Mouse (Mus musculus) kidney, embryonic 14.5 days (tissue): ENCODE results near the gene Polrmt. TPM values are rescaled to one million over a fixed set of nuclear protein-coding genes. Genes with fewer than 3 reads are reported as not detected.

Experiments
- ATAC-seq: fragments of 200-750 bp; cut with Nextera tagmentation; 2 replicates; pipeline ENCODE4 v1.8.0; 2017; ENCODE audit warnings: moderate number of reproducible peaks, mild to moderate bottlenecking, moderate TSS enrichment, moderate library complexity; ENCODE audit not compliant: low FRiP score, low TSS enrichment
- H3K27ac ChIP-seq: fragments of 300-500 bp; sonication (generic); 2 replicates; pipeline ENCODE4 v1.5.1; 2014; ENCODE audit warnings: low read depth, mild to moderate bottlenecking, low read length, moderate library complexity, mixed read lengths
- H3K27me3 ChIP-seq: fragments of 300-500 bp; sonication (generic); 2 replicates; pipeline ENCODE4 v1.6.1; 2014; ENCODE audit warnings: mild to moderate bottlenecking, low read length; ENCODE audit not compliant: control insufficient read depth, insufficient read depth
- H3K36me3 ChIP-seq: fragments of 300-500 bp; sonication (generic); 2 replicates; pipeline ENCODE4 v1.6.1; 2014; ENCODE audit warnings: low read length, mixed read lengths; ENCODE audit not compliant: control insufficient read depth, insufficient read depth
- H3K4me1 ChIP-seq: fragments of 300-500 bp; sonication (generic); 2 replicates; pipeline ENCODE4 v1.6.1; 2014; ENCODE audit warnings: low read length, mixed read lengths; ENCODE audit not compliant: control insufficient read depth, insufficient read depth
- H3K4me2 ChIP-seq: fragments of 300-500 bp; sonication (generic); replicated peaks from 2 replicates; pipeline ENCODE4 v1.6.1; 2014; ENCODE audit warnings: low read depth, mild to moderate bottlenecking, low read length
- H3K4me3 ChIP-seq: fragments of 300-500 bp; sonication (generic); 2 replicates; pipeline ENCODE4 v1.5.1; 2014; ENCODE audit warnings: mild to moderate bottlenecking, low read length
- H3K9ac ChIP-seq: fragments of 300-500 bp; sonication (generic); 2 replicates; pipeline ENCODE4 v1.6.1; 2014; ENCODE audit warnings: low read depth, mild to moderate bottlenecking, low read length, moderate library complexity
- H3K9me3 ChIP-seq: fragments of 300-500 bp; sonication (generic); 2 replicates; pipeline ENCODE4 v1.6.1; 2016; ENCODE audit warnings: low read length; ENCODE audit not compliant: control insufficient read depth
- WGBS: fragments of 180-500 bp; shearing (Covaris S2); extraction: QIAGEN DNeasy Blood & Tissue Kit; methylation state at CpG from one replicate; pipeline ENCODE4 v1.1.7; 2014; 5-methylcytosine and 5-hydroxymethylcytosine counted together
- polyA plus RNA-seq: library from polyadenylated mRNA; unstranded; fragments of >200 nt; fragmentation: Nextera tagmentation; extraction: Ambion mirVana; gene quantifications from 2 replicates; pipeline ENCODE4 v1.2.1, GENCODE M21; 2014

The Polrmt gene
- polyA plus RNA-seq, 1 experiment from 2014 or later: 38.9 TPM

DNA sequence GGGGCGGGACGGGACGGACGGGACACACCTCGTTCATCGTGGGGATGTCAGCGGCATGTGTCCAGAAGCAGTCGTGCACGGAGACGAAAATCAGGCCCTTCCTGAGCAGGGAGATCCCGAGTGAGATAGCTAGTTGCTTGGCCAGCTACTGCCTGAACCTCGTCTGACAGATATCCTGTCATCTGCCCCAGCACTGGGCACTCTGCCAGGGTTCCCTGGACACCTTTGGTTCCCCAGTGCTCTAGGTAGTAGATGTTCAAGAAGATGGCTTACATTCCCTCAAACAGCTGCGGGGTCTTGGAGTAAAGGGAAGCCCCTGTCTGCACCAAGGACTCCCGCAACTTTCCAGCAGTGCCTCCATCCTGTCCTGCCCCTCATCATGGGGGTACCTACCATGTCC is 9.7 kb downstream of the Polrmt start:
- H3K4me3 ChIP-seq: no peak overlapping the region
- H3K27me3 ChIP-seq: no peaks in the 10 kb centered on the region
- peaks cover 62% of the 10 kb centered on the region for H3K9me3 ChIP-seq
- WGBS: 72% methylated on average over 14 of the region's 14 CpGs
- H3K27ac ChIP-seq: no peak overlapping the region
- no peak overlapping the region for H3K4me2 ChIP-seq
- no peak overlapping the region for H3K9ac ChIP-seq
- no peaks in the 10 kb centered on the region for H3K4me1 ChIP-seq
- H3K36me3 ChIP-seq: peaks cover 66% of the 10 kb centered on the region
- no peak for ATAC-seq

DNA sequence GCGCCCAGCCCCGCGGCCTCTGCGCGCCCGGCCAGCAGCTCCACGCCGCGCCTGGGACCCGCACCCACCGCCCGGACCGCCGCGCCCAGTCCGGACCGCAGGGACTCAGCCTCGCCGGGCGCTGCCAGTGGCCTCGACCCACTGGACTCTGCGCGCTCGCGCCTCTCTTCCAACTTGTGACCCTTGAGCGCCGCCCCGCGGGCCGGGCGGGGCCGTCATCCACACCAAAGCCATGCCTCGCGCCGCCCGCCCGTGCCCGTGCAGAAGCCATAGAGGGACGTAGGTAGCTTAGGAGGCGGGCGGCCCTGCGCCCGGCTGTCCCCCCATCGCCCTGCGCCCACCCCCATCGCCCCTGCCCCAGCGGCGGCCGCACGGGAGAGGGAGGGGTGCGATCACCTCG is 11.0 kb downstream of the Polrmt start:
- H3K36me3 ChIP-seq: peaks cover 53% of the 10 kb centered on the region
- WGBS: 37% methylated on average over 51 of the region's 52 CpGs
- no peak overlapping the region for H3K27ac ChIP-seq
- H3K9me3 ChIP-seq: peaks cover 52% of the 10 kb centered on the region
- no peak for ATAC-seq
- no peaks in the 10 kb centered on the region for H3K4me1 ChIP-seq
- H3K27me3 ChIP-seq: no peaks in the 10 kb centered on the region
- peak overlapping the region; percentile 12 for H3K4me2 ChIP-seq
- no peak overlapping the region for H3K4me3 ChIP-seq
- no peak overlapping the region for H3K9ac ChIP-seq

DNA sequence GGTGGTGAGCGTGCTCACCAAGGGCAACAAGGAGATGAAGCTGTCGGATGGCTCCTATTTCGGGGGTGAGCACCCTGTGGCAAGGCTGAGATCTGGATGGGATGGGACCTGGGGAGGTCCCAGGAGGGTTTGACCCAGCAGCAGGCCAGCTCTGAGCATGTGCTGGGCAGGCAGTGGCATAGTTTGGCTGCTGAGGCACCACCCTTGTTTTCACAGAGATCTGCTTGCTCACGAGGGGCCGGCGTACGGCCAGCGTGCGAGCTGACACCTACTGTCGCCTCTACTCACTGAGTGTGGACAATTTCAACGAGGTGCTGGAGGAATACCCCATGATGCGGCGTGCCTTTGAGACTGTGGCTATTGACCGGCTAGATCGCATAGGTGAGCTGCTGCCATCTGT is 12.5 kb downstream of the Polrmt start:
- 90% methylated on average over 15 of the region's 15 CpGs for WGBS
- Histone ChIP-seq H3K9me3 (peaks cover 37% of the 10 kb centered on the region), H3K4me1 (no peaks in the 10 kb centered on the region), H3K4me2 (no peak overlapping the region), H3K36me3 (peaks cover 38% of the 10 kb centered on the region), H3K27ac (no peak overlapping the region), H3K9ac (no peak overlapping the region), H3K4me3 (no peak overlapping the region), H3K27me3 (no peaks in the 10 kb centered on the region)
- ATAC-seq: no peak

DNA sequence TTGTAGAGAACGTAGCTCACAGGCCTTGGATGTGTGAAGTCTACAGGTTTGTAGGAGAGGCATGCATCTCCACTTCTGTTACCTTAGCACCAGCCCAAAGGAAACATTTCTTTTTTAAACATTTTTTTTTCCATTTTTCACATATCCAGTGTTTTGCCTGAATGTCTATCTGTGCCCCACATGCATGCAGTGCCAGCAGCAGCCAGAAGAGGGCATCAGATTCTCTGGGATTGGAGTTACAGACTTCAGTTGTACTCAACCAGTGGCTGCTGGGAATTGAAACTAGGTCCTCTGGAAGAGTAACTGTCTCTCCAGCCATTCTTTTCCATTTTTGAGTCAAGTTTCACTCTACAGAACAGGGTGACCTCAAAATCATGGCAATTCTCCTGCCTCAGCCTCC is 13.9 kb downstream of the Polrmt start:
- Histone ChIP-seq H3K27ac (no peak overlapping the region), H3K9me3 (peaks cover 23% of the 10 kb centered on the region), H3K27me3 (no peaks in the 10 kb centered on the region), H3K4me2 (no peak overlapping the region), H3K4me1 (no peaks in the 10 kb centered on the region), H3K36me3 (peaks cover 24% of the 10 kb centered on the region), H3K4me3 (no peak overlapping the region), H3K9ac (no peak overlapping the region)
- ATAC-seq: no peak
- 100% methylated on average over 1 of the region's 1 CpGs for WGBS

DNA sequence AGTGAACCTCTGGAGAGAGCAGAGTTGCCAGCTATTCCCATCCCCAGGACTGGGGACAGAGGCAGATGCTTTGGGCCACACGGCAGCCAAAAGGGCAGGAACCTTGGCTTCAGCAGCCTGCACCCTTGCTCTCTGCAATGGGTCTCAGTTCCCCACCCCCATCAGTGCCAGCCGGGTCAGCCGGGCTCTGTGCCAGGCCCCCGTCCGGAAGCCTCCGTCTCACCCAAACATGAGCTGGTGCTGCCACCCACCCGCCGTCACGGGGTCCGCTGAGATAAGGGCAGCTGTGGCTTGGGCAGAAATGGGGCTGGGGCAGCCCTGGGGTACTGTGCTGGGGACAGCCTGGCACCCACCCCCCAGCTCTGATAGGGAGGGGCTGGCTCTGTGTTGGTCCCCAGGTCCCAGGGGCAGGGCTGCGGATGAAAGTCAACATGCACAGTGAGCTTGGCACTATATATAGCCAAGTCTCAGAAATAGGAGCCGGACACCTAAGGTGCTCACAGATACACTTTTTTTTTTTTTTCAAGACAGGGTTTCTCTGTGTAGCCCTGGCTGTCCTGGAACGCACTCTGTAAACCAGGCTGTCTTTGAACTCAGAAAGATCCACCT is 16.9 kb downstream of the Polrmt start:
- no peak overlapping the region; the same call in 1 of the 2 replicates for H3K9ac ChIP-seq
- H3K27me3 ChIP-seq: no peaks in the 10 kb centered on the region
- H3K4me1 ChIP-seq: 0 out of 2 replicates have a peak, but pooled peaks cover 4% of the 10 kb centered on the region
- 87% methylated on average over 13 of the region's 13 CpGs for WGBS
- no peak overlapping the region for H3K4me2 ChIP-seq
- ATAC-seq: no peak
- H3K4me3 ChIP-seq: no peak overlapping the region
- no peak overlapping the region for H3K27ac ChIP-seq
- H3K36me3 ChIP-seq: peaks cover 2% of the 10 kb centered on the region; the same call in 1 of the 2 replicates
- H3K9me3 ChIP-seq: 0 out of 2 replicates have a peak, but pooled peaks cover 2% of the 10 kb centered on the region

DNA sequence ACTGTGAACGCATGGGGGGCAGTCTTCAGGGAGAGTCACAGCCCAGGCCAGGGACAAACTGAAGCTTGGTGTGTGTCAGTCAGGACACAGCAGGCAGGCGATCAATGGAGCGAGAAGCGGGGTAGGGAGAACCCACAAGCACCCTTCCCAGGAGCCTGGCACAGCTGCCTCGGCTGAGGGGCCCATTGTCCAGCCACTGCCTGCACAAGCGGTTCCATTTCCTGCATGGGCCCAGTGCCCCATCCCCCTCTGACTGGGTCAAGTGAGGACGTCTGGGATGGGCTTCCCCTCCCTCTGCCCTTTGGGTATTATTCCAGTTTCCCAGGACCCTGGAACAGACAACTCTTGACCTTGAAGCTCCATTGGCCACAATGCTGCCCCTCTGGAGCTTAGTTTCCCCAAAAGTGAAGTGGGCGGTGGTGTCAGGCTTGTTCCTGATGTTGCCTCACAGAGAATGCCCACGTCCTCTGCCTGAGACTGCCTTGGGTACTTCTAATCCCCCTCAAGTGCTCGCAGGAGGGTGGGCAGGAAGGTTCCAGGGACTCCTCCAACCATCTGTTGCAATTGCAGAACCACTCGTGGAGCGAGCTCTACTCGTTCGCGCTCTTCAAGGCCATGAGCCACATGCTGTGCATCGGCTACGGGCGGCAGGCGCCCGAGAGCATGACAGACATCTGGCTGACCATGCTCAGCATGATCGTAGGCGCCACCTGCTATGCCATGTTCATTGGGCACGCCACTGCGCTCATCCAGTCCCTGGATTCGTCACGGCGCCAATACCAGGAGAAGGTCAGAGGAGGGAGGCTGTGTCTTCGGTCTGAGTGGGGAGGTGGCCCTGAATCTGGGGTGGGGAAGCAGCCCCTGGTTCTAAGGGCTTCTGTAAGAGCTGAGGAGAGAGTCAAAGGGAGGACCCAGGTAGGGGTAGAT is 17.8 kb downstream of the Polrmt start:
- Histone ChIP-seq H3K4me1 (0 out of 2 replicates have a peak, but pooled peaks cover 4% of the 10 kb centered on the region), H3K9ac (no peak overlapping the region), H3K4me3 (no peak overlapping the region), H3K27ac (no peak overlapping the region), H3K36me3 (no peaks in the 10 kb centered on the region), H3K4me2 (no peak overlapping the region), H3K9me3 (no peaks in the 10 kb centered on the region), H3K27me3 (no peaks in the 10 kb centered on the region)
- ATAC-seq: no peak
- WGBS: 72% methylated on average over 28 of the region's 28 CpGs

DNA sequence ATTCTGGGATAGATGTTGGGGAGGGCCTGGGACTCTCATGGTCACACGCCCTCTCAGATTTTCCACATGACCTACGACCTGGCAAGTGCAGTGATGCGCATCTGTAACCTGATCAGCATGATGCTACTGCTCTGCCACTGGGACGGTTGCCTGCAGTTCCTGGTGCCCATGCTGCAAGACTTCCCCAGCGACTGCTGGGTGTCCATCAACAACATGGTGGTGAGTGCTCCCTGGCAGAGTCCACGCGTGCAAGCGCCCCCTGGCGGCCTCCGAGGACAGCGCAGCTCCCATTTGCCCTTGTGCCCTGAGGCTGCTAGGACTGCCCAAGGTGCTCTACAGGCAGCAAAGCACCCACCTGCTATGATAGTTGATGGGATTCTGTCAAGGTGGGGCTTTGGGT is 20.3 kb downstream of the Polrmt start:
- Histone ChIP-seq H3K4me1 (0 out of 2 replicates have a peak, but pooled peaks cover 4% of the 10 kb centered on the region), H3K36me3 (no peaks in the 10 kb centered on the region), H3K9me3 (no peaks in the 10 kb centered on the region), H3K9ac (no peak overlapping the region), H3K4me3 (no peak overlapping the region), H3K4me2 (no peak overlapping the region), H3K27ac (no peak overlapping the region), H3K27me3 (no peaks in the 10 kb centered on the region)
- WGBS: 21% methylated on average over 11 of the region's 11 CpGs
- ATAC-seq: peak; percentile 76

DNA sequence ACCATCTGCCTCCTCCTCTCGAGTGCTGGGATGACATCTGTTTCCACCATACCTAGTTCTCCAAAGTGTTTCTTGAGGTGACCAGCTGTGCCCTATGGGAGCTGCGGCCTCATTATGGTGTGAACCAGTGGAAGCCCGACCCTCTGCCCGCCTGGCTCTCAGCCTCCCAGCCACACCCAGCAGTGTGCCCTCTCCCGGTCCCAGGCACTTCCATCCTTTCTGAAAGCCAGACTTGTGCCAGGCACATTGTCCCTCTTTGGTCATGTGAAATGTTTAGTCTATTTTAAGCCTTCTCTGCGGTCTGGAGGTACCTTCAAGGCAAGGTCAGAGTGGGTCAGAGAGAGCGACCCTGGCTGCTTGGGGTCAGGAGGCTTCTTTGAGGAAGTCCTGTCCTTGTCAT is 22.7 kb downstream of the Polrmt start:
- H3K27me3 ChIP-seq: no peaks in the 10 kb centered on the region
- no peak overlapping the region for H3K4me3 ChIP-seq
- ATAC-seq: no peak
- H3K4me2 ChIP-seq: no peak overlapping the region
- WGBS: 76% methylated on average over 7 of the region's 7 CpGs
- H3K9me3 ChIP-seq: no peaks in the 10 kb centered on the region
- no peak overlapping the region for H3K9ac ChIP-seq
- no peak overlapping the region for H3K27ac ChIP-seq
- 0 out of 2 replicates have a peak, but pooled peaks cover 4% of the 10 kb centered on the region for H3K4me1 ChIP-seq
- no peaks in the 10 kb centered on the region for H3K36me3 ChIP-seq

DNA sequence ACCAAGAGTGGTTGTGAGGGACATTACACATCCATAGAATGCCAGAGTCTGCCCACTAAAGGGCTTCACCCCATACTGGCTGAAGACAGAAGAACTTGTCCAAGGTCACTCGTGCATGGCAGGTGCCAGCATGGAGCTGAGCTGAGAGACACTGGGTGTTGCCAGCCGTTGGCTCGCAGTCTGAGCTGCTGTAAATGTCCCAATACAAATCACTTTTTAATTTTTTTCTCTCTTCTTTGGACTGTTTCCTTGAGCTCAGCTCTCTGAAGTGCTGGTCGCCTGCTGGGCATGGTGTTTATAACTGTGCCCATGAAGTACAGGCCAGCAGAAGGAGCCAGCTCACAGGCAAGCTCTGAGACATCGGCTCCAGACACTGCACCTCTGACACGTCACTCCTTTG is 23.3 kb downstream of the Polrmt start:
- Histone ChIP-seq H3K9ac (no peak overlapping the region), H3K9me3 (no peaks in the 10 kb centered on the region), H3K27me3 (peaks cover 3% of the 10 kb centered on the region; the same call in 1 of the 2 replicates), H3K4me3 (no peak overlapping the region), H3K4me1 (0 out of 2 replicates have a peak, but pooled peaks cover 4% of the 10 kb centered on the region), H3K27ac (no peak overlapping the region), H3K36me3 (no peaks in the 10 kb centered on the region), H3K4me2 (no peak overlapping the region)
- 63% methylated on average over 6 of the region's 6 CpGs for WGBS
- no peak for ATAC-seq
